Mouse (Mus musculus) cerebellum, adult (tissue): ENCODE measurements around the gene Tmem198.
A peak's percentile ranks its signal among the peaks of the same experiment; 100 is the strongest.

Experiments used
- ATAC-seq: cut with Nextera tagmentation; 2 replicates; pipeline ENCODE4 v1.9.2; 2017; ENCODE audit warnings: mild to moderate bottlenecking, moderate library complexity, mixed read lengths; ENCODE audit not compliant: insufficient number of reproducible peaks, low FRiP score, low TSS enrichment

The Tmem198 gene

GRCm38 (mm10) chr1:75486561-75486960 lies 7.2 kb downstream of the Tmem198 start:
- ATAC-seq, result no peak

DNA sequence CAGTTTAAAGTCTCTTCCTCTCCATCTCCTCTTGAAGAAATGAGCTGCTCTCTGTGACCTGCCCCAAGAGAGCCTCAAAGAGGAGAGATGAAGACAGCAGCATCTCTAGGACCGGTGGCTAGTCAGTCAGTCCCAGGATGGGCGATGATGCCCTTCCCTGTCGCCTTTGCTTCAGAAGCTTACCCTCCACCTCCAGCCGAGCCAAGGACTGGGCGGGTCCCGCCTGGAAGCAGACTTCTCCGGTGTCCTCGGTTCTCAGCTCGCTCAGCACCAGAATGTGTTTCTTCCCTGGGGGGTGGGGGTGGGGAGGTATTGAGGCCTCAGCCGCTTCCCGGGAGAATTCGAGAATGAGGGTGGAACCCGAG lies 7.7 kb downstream of the Tmem198 start:
- no peak for ATAC-seq

DNA sequence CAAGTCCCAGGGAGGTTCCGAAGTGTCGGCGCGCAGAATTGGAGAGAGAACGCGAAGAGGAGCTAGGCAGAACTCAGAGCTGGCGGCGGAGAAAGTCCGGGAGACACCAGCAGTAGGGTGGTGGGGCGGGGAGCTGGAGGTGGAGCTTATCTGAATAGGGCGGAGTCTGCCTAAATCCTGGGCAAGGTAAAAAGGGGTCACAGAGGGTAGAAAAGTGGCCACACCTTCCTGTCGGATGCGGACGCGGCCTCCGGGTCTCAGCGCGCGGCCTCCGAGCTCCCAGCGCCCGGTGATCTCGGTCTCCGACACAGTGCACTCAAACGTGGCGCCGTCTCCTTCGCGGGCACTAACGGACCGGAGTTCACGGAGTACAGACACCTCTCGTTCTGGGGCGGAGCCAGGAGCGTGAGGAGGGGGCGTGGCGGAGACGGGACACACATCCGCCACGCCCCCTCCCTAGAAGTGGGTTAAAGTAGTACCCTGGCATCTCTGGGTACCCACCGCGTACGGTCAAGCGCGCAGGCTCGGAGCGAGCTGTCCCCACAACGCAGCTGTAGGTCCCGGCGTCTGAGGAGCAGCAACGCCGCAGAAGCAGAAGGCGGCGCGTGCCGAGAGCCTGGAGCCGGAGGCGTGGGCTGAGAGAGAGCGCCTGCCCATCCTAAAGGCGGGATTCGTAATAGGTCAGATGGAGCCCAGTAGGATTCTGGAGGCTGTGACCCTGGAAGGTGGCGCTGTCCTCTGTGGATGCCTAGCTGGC lies 8.3 kb downstream of the Tmem198 start:
- peak; percentile 81 for ATAC-seq

DNA sequence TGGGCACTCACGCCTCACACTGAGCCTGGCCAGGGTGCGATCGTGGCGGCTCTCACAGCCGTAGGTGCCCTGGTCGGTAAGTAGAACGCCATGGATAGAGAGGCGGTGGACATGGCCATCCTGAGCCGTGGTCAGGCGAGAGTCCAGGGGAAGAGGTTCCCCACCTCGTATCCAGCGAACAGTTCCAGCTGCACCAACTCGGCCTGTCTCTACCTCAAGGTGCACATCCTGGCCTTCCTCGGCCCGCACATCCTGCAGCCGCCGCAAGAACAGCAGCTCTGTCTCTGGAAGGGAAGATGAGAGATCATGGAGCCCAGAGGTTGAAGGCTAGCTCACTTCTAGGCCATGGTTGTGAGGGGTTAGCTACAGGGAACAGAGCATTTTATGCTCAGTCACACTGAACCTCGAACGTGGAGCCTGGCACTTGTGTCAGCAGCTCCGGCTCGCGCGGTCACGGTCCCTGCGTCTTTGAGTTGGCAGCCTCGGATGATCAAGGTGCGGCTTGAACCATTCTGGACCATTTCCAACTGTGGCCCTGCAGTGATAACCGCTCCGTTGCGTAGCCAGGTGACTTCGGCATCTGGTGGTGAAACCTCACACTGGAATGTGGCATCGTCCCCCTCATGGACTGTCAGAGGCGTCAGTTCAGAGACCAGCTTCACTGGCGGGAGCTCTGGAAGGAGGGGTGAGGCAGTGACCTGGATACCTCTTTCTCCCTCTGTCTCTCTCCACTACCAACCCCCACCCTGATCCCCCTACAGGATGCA lies 11.6 kb downstream of the Tmem198 start:
- ATAC-seq, result no peak

DNA sequence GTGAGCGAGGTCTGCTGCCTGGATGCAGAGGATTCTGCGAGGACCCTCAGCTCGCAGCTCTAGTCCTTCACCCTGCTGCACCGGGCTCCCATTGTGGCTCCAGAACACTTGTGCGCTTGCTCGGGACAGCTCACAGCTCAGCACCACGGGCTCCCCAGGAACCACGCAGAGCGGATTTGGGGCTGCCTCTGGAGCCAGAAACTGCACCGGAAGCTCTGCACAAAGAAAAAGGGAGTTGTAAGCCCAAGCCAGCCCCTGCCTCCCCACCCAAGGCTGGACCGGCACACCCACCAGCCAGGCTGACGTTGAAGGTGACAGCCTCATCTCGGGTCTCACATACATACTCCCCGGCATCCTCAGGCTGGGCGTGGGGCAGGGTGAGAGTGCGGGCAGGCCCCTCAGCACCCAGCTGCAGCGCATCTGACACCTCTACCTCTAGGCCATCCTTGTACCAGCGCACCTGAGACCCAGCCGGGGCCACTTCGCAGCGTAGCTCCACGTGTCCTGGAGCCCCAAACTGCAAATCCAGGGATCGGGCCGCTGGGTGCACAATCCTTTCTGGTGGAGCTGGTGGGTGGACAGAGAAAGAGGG lies 13.3 kb downstream of the Tmem198 start:
- ATAC-seq, result no peak

DNA sequence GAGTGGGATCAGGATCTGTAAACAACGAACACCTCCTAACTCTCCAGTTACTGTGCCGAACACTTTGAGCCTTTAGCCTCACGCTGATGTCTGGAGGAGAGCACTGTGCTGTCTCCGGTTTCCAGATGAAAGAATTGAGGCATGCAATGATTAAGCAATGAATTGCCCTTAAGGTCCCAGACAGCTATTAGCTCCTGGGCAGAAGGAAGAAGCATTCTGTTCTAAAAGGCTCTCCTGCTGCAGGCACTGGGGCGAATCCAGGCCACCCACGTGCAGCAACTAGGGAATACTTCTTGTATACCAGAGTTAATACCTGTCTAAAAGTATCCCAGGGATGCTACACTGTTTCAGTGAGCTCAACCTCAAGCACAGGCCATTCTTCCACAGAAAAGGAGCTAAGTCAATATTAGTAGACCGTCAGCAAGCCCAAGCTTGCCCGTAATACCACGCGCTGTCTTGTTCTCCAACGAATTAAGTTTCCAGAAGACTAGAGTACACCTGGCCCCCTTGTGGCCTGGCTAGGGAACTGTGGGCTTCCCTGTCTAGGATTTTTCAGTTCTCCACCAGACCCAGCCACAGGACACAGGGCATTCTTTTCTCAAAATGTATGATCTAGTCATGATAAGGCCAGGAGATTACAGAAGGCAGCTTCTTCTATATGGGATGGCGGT lies 15.7 kb downstream of the Tmem198 start:
- ATAC-seq, result no peak

DNA sequence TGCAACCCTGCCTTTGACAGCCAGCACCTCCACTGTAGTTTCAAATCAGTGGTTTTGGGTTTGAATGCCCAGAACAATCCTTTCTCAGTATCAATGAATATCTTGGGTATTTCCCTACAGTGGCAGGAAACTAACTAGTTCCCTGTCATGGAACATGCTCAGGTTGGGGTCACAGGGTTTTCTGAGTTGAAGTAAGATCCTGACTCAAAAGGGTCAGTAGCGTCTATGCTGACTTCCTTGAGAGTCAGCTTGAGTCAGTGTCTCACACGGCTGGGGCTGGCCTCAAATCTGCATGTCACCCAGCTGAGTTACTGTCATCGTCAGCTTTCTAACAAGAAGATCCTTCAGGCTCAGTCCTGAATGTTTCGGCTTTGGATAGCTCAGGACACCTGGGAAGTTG lies 19.6 kb downstream of the Tmem198 start:
- no peak for ATAC-seq

DNA sequence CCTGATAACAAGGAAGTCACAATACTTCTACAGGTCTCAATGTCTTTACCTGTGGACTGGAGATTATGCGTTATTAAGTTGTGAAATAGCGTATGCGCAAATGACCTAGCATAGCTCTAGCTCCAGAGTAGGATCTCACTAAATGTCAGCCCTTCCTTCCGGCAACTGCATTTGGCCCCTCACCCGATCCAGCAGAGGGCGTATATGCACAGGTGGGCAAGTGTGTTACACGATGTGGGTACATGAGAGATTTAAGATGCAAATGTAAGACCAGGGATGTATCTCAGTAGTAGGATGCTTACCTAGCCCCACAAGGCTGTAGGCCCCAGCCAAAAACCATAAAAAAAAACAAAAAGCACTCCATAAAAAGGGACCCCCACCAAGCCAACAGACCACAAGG lies 20.1 kb downstream of the Tmem198 start:
- ATAC-seq, result no peak

DNA sequence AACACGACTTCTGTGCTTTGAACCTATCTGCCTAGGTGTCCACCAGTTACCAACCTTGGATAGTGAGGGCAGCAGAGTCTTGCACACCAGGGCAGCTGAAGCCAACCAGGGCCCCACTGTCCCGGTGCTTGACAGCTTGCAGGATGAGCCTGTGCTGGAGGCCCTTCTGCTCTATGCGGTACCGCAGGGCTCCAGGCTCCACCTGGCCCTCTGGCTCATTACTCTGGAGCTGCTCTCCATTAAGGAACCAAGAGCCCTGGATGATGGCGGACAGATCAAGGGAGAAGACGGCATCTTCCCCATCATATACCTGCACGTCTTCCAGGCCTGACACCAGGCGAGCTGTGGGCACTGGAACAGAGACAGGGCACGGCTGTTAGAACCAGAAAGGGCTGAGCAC lies 22.6 kb downstream of the Tmem198 start:
- ATAC-seq, result no peak

DNA sequence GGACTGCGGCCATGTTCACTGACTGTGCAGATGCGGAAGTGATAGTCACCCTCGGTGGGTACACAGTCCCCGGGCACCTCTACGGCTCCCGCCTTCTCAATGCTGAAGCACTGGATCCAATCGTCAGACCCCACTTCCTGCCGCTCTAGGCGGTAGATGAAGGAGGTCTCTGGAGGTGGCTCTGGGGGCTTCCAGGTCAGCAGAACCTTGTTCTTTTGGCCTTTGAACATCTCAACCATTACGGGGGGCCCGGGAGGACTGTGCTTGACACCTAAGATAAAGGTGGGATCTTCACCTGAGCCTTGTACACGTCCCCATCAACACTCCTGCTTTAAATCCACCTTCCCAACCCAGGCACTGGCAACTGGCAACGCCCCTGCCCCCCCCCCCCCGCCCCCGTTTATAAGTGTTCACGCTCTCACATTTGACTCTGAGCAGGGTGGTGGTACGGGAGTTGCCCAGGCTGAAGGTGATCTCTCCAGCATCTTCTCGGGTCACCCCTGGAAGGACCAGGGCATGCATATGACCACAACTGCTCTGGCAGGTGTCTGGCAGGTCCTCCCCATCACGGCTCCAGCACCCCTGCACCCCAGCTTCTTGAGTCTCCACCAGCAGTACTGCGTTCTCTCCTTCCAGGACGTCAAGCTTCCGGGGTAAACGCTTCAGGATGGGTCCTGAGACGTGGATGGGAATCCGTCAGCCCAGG lies 23.8 kb downstream of the Tmem198 start:
- ATAC-seq, result no peak

GRCm38 (mm10) chr1:75503651-75503980 lies 24.3 kb downstream of the Tmem198 start:
- no peak for ATAC-seq

GRCm38 (mm10) chr1:75504256-75505045 lies 25.1 kb downstream of the Tmem198 start:
- ATAC-seq, result no peak

GRCm38 (mm10) chr1:75505159-75505955 lies 26.0 kb downstream of the Tmem198 start:
- peak; percentile 79 for ATAC-seq

DNA sequence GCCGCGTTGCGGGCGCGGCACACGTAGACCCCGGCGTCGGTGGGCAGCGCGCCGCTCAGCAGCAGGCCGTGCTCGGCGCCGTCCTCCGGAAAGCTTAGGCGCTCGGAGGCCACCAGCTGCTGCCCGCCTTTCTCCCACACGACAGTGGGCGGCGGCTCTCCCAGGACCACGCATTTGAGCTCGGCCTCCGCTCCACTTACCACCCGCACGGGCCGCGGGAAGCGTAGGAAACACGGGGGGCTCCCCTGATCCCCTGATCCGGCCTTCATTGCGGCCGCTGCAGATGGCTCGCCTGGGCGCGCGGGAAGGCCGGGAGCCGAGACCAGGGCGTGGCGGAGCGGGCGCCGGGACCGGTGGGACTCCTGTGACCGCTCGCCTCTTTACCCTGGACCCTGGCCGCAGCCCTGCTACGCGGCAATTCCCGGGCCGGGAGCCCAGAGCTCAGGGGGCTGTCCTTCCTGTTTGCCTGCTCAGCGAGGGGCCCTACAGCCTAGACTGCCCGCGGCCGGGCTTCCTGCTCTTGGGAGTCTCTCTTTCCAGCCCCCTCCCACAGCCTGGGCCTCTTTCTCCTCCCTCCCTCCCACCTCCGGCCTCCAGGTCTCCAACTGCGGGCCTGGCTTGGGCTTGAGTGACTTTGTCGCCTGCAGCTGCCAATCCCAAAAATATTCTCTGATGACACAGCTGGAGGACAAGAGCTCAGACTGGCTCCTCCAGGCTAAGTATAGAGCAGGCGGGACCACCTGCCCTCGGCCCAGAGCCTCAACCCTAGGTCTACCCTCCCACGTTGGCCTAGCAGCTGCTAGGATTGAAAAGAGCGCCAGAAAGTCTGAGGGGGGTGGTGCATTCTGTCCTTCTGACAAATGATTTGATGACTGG lies 26.9 kb downstream of the Tmem198 start, which contains the start of gene Obsl1:
Obsl1 (minus strand) TSS at position 497 of the 876 bp plus-strand sequence.
- peak; percentile 28; the same call in 1 of the 2 replicates for ATAC-seq

DNA sequence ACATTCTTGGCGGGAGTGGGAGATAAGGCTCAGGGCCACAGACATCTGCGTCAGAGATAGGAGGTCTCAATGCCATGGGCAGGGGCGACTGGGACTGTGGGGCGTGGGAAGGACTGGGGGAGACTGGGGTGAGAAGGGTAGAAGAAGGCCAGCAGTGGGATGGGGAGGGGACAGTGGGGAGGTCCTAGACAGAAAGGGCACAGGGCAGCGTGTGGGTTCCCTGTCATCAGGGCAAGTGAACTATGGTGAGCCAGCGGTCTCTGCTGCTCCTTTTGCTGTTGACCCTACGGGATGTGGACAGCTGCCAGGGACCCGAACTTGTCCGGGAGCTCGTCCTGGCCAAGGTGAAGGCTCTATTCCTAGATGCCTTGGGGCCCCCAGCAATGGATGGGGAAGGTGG lies 27.7 kb downstream of the Tmem198 start, which contains the start of gene Inha:
Inha (plus strand) TSS at position 72 of the 400 bp plus-strand sequence.
- no peak for ATAC-seq

GRCm38 (mm10) chr1:75509586-75509985 lies 30.3 kb downstream of the Tmem198 start:
- ATAC-seq, result no peak

DNA sequence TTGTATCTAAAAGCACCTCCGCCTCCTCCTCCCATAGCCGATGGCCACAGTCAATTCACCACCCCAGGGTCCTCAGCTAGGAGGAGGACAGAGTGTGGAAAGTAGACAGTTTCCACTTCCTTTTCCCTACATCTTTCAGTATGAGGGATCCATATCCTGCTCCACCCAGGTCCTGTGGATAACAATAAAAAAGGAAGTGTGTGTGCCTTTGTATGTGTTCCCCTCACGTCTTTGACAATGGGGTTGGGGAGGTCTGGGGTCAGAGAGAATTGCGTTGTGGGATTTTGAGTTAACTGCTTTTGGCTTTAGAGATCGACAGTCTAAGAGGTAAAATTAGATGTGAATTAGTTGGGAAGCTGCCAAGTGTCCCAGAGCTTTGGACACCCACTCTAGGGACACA lies 30.8 kb downstream of the Tmem198 start:
- no peak for ATAC-seq
